Mouse (Mus musculus) megakaryocyte-erythroid progenitor cell, adult 5-6 weeks (primary cell): ENCODE measurements around the gene S100a2. TPM values are rescaled to one million over a fixed set of nuclear protein-coding genes. Genes with fewer than 3 reads are reported as not detected.

ENCODE experiments used
- ATAC-seq: replicated peaks from 2 replicates; pipeline ENCODE4 v1.8.0; 2016; ENCODE audit warnings: mild to moderate bottlenecking, inconsistent platforms; ENCODE audit not compliant: severe bottlenecking, poor library complexity, low FRiP score, low TSS enrichment
- total RNA-seq, 2 experiments: library from RNA; stranded (forward) in 1 of 2; stranded (reverse) in 1 of 2; fragments of 200-1000, 215-1000 nt in 1 of 2; fragments of >200 nt in 1 of 2; fragmentation: Nextera tagmentation in 1 of 2; gene quantifications; 2 replicates each; pipeline ENCODE4 v1.2.3; 2014 to 2017

S100a2 gene
- total RNA-seq, 2 experiments from 2014 or later: not detected

GRCm38 (mm10) chr3:90613461-90614147 lies 23.6 kb downstream of the S100a2 start:
- no peak for ATAC-seq

- ATAC-seq: no peak
Measured at GRCm38 (mm10) chr3:90614148-90614530, 24.1 kb downstream of the S100a2 start.

DNA sequence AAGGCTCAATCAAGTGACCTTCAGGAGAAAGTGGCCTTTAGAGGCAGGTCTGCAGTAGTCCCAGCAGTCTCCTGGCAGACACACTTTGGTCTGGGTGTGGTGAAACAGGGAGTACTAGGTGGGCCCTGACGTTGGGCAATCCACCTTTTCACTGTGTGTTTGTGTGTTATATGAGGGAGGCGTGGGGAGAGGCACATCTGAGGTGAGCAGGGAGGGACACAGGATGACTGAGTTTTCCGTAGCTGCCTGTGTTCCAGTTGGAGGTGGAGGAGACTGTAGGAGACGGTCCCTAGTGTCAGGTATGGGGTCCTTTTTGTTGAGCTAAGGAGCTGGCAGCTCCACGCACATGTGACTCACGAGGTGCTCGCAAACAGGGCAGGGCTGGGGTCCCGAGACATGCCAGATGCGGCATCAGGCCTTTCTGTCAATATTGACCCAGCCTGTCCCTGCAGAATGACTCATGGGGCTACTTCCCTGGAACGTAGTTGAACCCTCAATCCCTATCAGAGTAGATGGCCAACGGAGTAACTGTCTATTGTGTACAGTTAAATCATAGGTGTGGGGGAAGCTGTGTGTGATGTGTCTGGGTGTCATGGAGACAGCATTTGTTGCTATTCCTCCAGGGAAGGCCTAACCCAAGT lies 24.7 kb downstream of the S100a2 start:
- ATAC-seq: no peak

DNA sequence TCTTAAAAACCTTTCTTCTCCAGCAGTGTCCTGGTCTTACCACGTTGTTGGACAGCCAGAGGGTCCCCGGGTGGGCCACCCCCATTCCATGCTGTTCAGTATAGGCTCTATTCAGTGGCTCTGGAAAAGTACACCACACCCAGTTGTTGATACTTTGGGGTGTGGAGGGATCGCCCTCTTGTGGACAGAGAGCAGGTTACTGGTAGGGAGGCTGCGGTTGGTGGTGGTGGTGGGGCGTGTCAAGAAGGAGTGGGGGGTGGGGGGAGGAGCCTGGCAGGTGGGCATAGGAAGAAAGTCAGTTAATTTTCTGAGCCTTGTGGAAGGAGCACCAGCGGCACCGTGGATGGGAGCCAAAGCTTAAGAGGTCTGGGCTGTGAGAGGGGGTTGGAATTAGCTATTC lies 25.4 kb downstream of the S100a2 start:
- ATAC-seq: peak; percentile 91

DNA sequence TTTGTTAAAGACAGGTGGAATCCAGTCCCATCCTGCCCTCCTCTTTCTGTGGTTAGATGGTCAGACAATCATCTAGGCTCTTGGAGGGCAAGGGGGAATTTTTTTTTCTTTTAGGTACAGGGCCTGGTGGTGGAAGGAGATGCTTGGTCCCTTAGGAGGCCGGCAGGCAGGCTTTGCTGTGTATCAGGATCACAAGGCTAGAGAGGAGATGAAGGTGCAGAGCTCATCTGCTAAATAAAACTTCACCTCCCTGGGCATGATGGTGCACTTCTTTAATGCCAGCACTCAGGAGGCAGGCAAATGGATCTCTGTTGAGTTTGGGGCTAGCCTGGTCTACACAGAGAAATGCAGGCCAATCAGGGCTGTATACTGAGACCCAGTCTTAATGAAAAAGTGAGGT lies 25.9 kb downstream of the S100a2 start:
- ATAC-seq: no peak

DNA sequence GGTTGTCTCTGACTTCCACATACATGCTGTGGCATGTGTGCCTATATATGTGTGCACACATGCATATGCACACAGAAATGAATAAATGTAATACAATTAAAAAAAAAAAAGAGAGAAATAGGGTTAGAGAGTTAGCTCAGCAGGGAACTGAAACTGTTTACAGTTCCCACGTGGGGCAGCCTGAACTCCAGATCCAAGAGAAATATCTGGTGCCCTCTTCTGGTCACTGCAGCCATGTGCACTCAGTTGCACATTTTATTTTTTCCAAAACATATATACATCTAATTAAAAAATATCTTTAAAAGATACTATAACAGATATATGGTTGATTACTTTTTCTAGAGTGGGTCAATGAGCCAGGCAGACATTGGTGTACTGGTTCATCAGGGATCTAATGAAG lies 27.5 kb downstream of the S100a2 start:
- ATAC-seq: no peak

DNA sequence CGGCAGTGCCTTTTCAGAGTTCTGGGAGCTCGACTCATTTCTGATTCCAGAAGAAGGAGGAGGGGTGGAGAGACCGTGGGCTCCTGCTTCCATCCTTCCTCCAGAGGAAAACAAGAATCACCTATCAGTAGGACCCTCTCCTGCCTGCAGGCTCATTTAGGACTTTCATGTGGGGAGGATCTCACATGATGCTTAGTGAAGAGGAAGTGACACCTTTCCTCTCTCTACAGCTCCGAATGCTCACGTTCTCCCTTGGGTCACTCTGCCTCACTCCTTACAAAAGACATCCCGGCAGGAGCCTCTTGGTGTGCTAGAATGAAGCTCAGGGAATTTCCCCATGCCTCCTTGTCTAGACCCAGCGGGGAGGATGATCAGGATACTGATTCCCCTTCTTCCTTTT lies 31.5 kb downstream of the S100a2 start:
- no peak for ATAC-seq

GRCm38 (mm10) chr3:90623435-90624071 lies 33.5 kb downstream of the S100a2 start:
- ATAC-seq: no peak

DNA sequence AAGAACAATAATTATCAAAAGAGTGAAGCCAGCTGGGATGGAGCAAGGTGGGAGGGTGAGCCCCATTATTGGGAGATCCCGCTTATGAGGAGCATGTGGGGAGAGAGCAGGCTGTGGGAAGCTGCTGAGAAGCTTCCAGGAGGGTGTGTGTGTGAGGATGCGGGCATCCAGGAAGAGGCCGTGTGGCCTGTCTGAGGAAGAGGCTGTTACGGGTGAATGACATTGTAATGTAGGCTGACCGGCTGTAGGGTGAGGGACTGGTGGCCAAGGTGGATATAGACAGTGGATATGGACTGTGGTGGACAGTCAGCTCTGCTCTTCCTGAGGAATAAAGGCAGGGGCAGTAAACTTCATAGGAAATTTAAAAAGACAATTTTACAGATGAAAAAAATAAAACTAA lies 35.4 kb downstream of the S100a2 start:
- no peak for ATAC-seq

DNA sequence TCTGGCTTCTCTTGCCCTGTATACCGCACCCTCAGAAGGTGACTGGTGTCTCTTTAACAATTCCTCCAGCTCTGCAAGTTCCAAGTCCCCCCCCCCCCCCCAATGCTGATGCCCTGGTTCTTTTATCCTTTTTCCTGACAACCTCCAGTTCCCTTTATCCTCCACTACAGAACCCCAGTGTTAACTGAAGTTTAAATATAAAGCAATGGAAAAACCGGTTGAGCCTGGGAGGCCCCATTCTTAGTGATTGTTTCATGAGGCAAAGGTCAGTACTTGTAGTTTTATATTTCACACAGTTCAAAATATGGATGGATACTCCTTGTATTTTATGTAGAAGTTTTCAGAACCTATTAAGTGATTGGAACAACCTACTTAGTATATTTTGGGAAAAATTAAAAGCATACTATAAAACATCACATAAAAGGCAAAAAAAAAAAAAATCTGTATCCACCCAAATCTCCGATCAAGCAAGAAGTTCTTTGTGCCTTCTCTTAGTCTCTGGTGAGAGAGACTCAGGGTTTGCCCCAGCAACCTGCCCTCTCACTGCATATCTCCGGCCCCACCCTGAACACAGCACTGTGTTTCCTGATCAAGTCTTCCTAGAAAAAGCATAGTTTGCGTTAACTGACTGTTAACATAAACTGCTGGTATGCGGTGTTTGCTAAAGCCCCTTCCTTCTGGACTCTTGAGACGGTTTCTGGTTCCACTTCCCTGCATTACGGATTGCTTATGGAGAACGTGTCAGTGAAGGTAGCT lies 36.4 kb downstream of the S100a2 start:
- ATAC-seq: no peak

- no peak for ATAC-seq
Measured at GRCm38 (mm10) chr3:90627366-90627765, 37.3 kb downstream of the S100a2 start.

DNA sequence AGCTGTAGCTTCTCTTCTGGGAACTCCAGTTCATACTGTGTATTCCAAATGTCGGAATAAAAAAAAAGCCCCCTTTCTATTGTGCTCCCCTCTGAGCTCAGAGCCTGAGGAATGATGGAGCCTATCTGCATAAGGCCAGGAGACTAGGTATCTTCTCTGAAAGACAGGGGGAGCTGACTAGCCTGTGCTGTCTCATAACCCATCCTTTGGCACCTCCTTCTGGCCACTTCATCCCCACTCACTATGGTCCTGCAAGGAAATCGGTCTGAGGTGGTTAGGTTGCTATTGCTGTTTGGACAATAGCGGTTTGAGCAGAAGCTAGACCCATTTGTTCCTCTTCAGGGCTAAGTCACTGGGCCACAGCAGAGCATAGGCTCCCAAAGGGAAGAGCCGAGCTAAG lies 37.8 kb downstream of the S100a2 start:
- ATAC-seq: 0 out of 2 replicates have a peak, but pooled peaks have one; percentile 47

DNA sequence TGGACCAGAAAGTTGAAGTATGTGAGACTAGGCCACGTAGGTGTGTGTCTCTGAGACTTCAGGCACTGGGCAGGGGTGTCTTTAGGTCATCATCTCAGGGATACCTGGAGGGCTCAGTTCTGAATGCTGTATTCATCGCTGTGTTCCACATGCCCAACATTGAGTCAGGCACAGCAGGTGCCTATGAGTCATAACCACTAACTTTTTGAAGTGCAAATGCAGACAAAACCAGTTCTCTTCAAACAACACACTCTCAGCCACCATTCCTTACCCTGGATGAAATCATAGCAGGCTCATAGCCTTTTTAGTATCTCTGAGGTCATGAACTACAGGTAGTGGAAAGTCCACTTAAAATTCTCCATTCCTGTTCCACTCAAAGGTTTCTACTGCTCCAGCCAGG lies 39.3 kb downstream of the S100a2 start:
- ATAC-seq: no peak

DNA sequence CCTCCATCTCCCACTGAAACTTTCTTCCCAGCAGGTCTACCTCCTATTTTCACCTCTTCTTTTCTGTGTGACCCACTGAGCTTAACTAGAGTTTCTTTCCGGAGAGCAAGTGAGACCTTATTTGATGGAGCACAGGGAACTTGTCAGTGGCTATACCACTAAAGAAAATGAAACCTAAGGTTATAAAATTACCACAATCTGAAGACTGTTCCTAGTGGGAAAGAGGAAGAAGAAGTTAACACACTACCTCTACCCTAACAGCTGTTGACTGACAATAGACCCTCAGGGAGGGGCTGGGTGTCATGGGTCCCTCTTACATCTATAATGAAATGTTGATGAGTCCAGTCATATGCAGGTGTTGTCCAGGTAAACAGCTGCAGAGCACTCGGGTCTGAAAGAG lies 41.9 kb downstream of the S100a2 start:
- no peak for ATAC-seq

DNA sequence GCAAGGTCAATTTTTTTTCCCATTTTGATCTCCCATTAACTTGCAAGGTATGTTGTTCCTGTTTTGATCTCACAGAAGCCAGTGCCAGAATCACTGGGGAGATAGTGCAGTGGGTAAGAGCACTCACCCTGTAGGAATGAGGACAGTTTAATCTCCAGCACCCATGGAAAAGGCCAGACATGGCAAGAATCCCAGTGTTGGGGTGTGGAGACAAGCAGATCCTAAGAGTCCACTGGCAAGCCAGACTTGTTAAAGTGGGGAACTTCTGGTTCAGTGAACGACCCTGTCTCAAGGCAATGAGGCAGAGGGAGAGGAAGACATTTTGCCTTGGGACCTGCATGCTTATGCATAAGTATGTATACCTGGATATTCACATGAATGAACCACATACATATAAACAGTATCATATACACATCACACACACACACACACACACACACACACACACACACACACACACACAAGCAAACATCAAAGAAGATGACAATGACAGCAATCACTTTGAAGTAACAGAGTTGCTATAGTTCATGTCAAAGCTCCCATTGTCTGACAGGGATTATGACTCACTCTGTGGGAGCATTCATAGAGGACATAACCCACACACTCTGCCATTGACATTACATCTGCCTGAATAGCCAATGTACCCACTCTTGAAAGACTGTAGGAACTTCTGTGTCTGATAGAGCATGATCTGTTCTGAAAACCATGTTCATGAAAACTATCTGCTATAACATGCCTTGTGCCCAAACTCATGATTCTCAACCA lies 48.6 kb downstream of the S100a2 start:
- ATAC-seq: no peak

DNA sequence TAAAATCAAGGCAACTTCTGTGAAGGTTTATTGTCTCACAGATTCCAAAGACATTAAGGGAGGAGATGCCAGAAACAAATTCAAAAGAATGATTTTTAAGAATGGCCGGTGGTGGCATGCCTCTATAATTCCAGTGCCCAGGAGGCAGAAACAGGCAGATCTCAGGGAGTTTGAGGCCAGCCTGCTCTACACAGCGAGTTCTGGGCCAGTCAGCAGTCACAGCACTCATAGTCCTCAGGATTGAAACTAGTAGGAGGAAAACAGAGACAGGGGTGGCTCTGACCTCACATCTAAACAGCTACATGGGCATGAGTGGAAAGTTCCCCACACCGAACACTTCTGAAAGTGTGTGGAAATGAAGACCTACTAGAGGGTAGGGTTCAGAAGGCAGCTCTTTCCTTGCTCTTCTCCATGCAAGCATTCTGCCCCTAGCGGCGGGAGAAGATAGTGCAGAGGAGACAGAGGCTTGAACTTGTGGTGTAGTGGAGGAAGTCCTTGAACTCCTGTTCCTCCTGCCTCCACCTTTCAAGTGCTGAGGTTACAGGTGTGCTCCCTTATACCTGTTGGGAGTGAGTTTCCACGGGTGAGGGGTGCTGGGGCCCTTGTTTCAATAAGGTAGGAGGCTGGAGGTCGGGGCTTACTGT lies 49.6 kb downstream of the S100a2 start:
- peak; percentile 75 for ATAC-seq

DNA sequence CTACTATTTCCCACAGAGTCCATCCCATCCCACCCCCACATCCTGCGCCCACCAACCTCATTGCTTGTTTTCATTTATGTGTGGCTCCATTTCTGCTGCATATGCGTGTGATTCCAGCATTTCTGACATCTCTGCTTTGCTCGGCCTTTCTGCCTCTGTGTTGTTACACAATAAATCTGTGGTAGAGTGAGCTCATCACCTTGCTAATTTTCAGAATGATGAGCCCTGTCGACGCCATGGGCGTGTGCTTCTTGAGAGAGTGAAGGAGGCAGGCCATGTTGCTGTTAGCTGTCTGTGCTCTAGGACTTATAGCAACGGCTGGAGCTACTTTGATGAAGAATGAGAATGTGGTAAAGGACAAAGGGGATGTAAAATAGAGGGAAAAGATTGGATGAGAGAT lies 50.9 kb downstream of the S100a2 start:
- ATAC-seq: no peak
